Mouse (Mus musculus) kidney, postnatal 0 days (tissue): ENCODE measurements at regions not wholly inside any gene's neighbourhood (a gene's known extent, or its start where the extent isn't known, plus 50 kb on each side); places are given as distances from the start of the nearest gene placed in this dataset.
"Not testable (repeated sequence)": the region's sequence is repeated elsewhere in the genome, so short reads cannot be mapped to it uniquely, and the experiment has no call there.

Experiments
- ATAC-seq: fragments of 200-750 bp; cut with Nextera tagmentation; replicated peaks from 2 replicates; pipeline ENCODE4 v1.8.0; 2017; ENCODE audit warnings: low read depth, moderate number of reproducible peaks, moderate TSS enrichment, moderate library complexity; ENCODE audit not compliant: low FRiP score
- DNase-seq: peaks from one replicate; pipeline ENCODE4 v3.0.0-alpha.2; 2016; ENCODE audit warnings: low spot score
- H3K27ac ChIP-seq: fragments of 300-500 bp; sonication (generic); 2 replicates; pipeline ENCODE4 v1.5.1; 2014; ENCODE audit warnings: mild to moderate bottlenecking
- H3K27me3 ChIP-seq: fragments of 300-500 bp; sonication (generic); 2 replicates; pipeline ENCODE4 v1.6.1; 2014; ENCODE audit warnings: low read length, mixed read lengths; ENCODE audit not compliant: insufficient read depth
- H3K36me3 ChIP-seq: fragments of 300-500 bp; sonication (generic); 2 replicates; pipeline ENCODE4 v1.6.1; 2014; ENCODE audit warnings: low read length, mixed read lengths; ENCODE audit not compliant: insufficient read depth
- H3K4me1 ChIP-seq: fragments of 300-500 bp; sonication (generic); replicated peaks from 2 replicates; pipeline ENCODE4 v1.6.1; 2014; ENCODE audit warnings: antibody characterized with exemption, low read length, mixed read lengths; ENCODE audit not compliant: insufficient read depth
- H3K4me2 ChIP-seq: fragments of 300-500 bp; sonication (generic); 2 replicates; pipeline ENCODE4 v1.6.1; 2014; ENCODE audit warnings: mild to moderate bottlenecking, low read length, moderate library complexity, mixed read lengths
- H3K4me3 ChIP-seq: fragments of 300-500 bp; sonication (generic); replicated peaks from 2 replicates; pipeline ENCODE4 v1.5.1; 2014; ENCODE audit warnings: low read depth, low read length
- H3K9ac ChIP-seq: fragments of 300-500 bp; sonication (generic); 2 replicates; pipeline ENCODE4 v1.6.1; 2014; ENCODE audit warnings: low read depth, low read length
- H3K9me3 ChIP-seq: fragments of 300-500 bp; sonication (generic); replicated peaks from 2 replicates; pipeline ENCODE4 v1.6.1; 2016; ENCODE audit warnings: low read length, inconsistent platforms, mixed read lengths
- CTCF ChIP-seq: IDR thresholded peaks from 2 replicates; pipeline ENCODE4 v1.5.1; 2016; ENCODE audit warnings: antibody characterized with exemption, low read depth, mild to moderate bottlenecking, moderate library complexity
- WGBS: fragments of 180-500 bp; shearing (Covaris S2); extraction: QIAGEN DNeasy Blood & Tissue Kit; methylation state at CpG from one replicate; pipeline ENCODE4 v1.1.7; 2014; 5-methylcytosine and 5-hydroxymethylcytosine counted together

DNA sequence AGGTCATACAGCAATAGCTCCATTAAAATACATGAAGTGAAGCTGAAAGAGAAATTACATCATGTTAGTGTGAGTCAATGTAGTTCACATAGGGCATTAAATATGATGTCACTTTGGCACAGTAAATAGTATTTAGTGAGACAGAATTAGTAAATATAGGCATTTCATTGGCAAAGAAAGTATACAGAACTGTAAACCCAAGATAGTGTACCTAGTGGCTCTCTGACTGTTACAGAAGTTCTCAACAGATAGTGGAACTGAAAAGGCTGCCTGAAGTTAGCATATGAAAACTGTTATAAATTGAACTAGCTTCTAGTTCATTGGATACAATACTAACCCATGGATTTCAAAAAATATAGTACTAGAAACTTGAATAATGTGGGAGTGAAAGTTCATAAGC, 1642.1 kb upstream of the Cdh6 start:
- Histone ChIP-seq H3K27ac (no peak overlapping the region), H3K9me3 (no peaks in the 10 kb centered on the region), H3K4me3 (no peak overlapping the region), H3K4me2 (no peak overlapping the region), H3K27me3 (no peaks in the 10 kb centered on the region), H3K9ac (no peak overlapping the region), H3K36me3 (no peaks in the 10 kb centered on the region), H3K4me1 (no peaks in the 10 kb centered on the region)
- TF ChIP-seq CTCF = no peak
- no peak for ATAC-seq
- no peak for DNase-seq

- Histone ChIP-seq H3K36me3 (no peaks in the 10 kb centered on the region), H3K4me1 (no peaks in the 10 kb centered on the region), H3K9ac (no peak overlapping the region), H3K4me3 (no peak overlapping the region), H3K9me3 (no peaks in the 10 kb centered on the region), H3K4me2 (no peak overlapping the region), H3K27ac (no peak overlapping the region), H3K27me3 (no peaks in the 10 kb centered on the region)
- DNase-seq (no peak), ATAC-seq (no peak)
- TF ChIP-seq CTCF = no peak
- 57% methylated on average over 1 of the region's 1 CpGs for WGBS
These were observed 1633.4 kb upstream of the Cdh6 start for GRCm38 (mm10) chr15:14806849-14807248.

DNA sequence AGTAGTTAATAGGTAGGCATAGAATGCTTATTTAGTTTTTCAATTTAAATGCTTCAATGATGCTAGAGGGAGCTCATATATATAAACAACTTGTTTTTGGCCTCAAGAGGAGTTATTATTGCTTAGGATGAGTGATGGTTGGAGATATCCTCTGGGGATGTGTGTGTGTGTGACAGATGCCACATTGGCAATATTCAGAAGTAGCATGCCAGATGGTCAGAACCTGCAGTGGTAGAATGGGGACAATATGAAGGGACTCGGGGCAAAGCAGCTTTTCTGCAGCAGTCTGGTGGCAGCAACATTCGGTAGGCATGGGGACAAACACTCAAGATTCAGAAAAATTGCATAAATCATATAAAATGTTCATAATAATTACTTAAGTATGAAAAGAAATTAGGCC, 1621.7 kb upstream of the Cdh6 start:
- DNase-seq = no peak
- ATAC-seq = no peak
- TF ChIP-seq CTCF = no peak

DNA sequence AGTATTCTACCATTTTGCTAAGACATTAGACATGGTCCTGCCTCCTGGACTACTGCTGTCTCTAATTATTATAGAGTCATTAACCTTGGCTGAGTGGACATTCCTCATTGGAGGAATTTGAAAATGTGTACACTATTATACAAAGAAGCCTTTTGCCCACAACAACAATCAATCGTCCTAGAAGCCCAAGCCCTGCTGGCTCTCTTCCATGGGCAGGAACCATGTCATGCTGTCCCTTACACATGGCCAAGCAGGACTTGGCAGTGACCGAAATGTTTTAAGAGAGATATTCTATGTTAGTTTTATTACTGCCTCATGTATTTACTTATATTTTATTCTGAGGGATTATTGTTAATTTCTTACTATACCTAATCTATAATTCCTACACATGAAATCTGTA, 1607.3 kb upstream of the Cdh6 start:
- 65% methylated on average over 2 of the region's 2 CpGs for whole genome bisulfite sequencing
- H3K4me2 ChIP-seq = no peak overlapping the region
- no peaks in the 10 kb centered on the region for H3K4me1 ChIP-seq
- DNase-seq (no peak), ATAC-seq (no peak)
- H3K27me3 ChIP-seq = no peaks in the 10 kb centered on the region
- H3K4me3 ChIP-seq = no peak overlapping the region
- no peak overlapping the region for H3K27ac ChIP-seq
- no peaks in the 10 kb centered on the region for H3K36me3 ChIP-seq
- H3K9ac ChIP-seq = no peak overlapping the region
- TF ChIP-seq CTCF = no peak
- no peaks in the 10 kb centered on the region for H3K9me3 ChIP-seq

More for the DNA sequence above, 1621.7 kb upstream of the Cdh6 start:
- Histone ChIP-seq H3K9ac (no peak overlapping the region), H3K9me3 (no peaks in the 10 kb centered on the region), H3K4me3 (no peak overlapping the region), H3K27ac (no peak overlapping the region), H3K36me3 (no peaks in the 10 kb centered on the region), H3K27me3 (no peaks in the 10 kb centered on the region), H3K4me2 (no peak overlapping the region), H3K4me1 (no peaks in the 10 kb centered on the region)
- WGBS = 67% methylated on average over 2 of the region's 2 CpGs

DNA sequence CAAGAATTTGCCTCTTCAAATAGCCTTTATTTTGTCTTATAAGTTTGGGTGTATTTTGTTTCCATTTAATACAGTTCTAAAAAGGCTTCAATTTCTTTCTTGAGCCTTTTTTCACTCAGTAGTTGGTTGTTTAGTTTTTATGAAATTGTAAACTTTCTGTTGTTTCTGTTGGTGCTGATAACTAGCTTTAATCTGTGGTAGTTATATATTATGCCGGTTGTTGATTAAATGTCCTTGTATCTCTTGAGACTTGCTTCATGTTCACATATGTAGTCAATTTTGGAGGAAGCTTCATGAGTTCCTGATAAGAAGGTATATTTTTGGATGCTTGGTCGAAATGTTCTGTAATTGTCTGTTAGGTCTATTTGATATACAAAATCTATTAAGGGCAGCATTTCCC, 1568.3 kb upstream of the Cdh6 start:
- TF ChIP-seq CTCF = no peak
- Histone ChIP-seq H3K4me2 (no peak overlapping the region), H3K4me3 (no peak overlapping the region), H3K27me3 (no peaks in the 10 kb centered on the region), H3K9me3 (no peaks in the 10 kb centered on the region), H3K4me1 (no peaks in the 10 kb centered on the region), H3K36me3 (no peaks in the 10 kb centered on the region), H3K9ac (no peak overlapping the region), H3K27ac (no peak overlapping the region)
- DNase-seq (no peak), ATAC-seq (no peak)
- WGBS = 82% methylated on average over 2 of the region's 2 CpGs

GRCm38 (mm10) chr15:14697925-14698324, 1524.5 kb upstream of the Cdh6 start:
- 85% methylated on average over 2 of the region's 2 CpGs for WGBS
- not testable (repeated sequence) for H3K36me3 ChIP-seq, H3K9me3 ChIP-seq, H3K4me2 ChIP-seq, H3K4me1 ChIP-seq, H3K9ac ChIP-seq, DNase-seq, H3K27me3 ChIP-seq, H3K4me3 ChIP-seq, ATAC-seq, H3K27ac ChIP-seq

GRCm38 (mm10) chr15:14696481-14696880, 1523.0 kb upstream of the Cdh6 start:
- no peaks in the 10 kb centered on the region for H3K9me3 ChIP-seq
- 89% methylated on average over 10 of the region's 10 CpGs for WGBS
- ATAC-seq (no peak), DNase-seq (no peak)
- no peak overlapping the region for H3K9ac ChIP-seq
- no peak overlapping the region for H3K4me2 ChIP-seq
- no peak for TF ChIP-seq CTCF
- no peaks in the 10 kb centered on the region for H3K4me1 ChIP-seq
- no peaks in the 10 kb centered on the region for H3K36me3 ChIP-seq
- no peak overlapping the region for H3K27ac ChIP-seq
- no peaks in the 10 kb centered on the region for H3K27me3 ChIP-seq
- no peak overlapping the region for H3K4me3 ChIP-seq
